Mouse (Mus musculus) c-Kit-positive CD71-positive TER-119-negative erythroid progenitor cells, embryonic 14.5 days (primary cell): ENCODE results near the gene Odf3l1.
"Not testable (repeated sequence)": the region's sequence is repeated elsewhere in the genome, so short reads cannot be mapped to it uniquely, and the experiment has no call there.

ENCODE experiments used
- DNase-seq: peaks from one replicate; pipeline ENCODE4 v3.0.0-alpha.2; 2013; ENCODE audit warnings: low read depth

The Odf3l1 gene

GRCm38 (mm10) chr9:56864216-56864729 is at the start of gene Odf3l1:
Gene Odf3l1 (minus strand): TSS chr9:56864679.
- DNase-seq = no peak

GRCm38 (mm10) chr9:56913991-56914390 is 49.5 kb upstream of the Odf3l1 start:
- DNase-seq = no peak

- no peak for DNase-seq
Observed at GRCm38 (mm10) chr9:56911017-56911416, 46.5 kb upstream of the Odf3l1 start.

GRCm38 (mm10) chr9:56909991-56910390 is 45.5 kb upstream of the Odf3l1 start:
- DNase-seq = not testable (repeated sequence)

- no peak for DNase-seq
Observed at GRCm38 (mm10) chr9:56907549-56907948, 43.1 kb upstream of the Odf3l1 start.

GRCm38 (mm10) chr9:56903662-56904061 is 39.2 kb upstream of the Odf3l1 start:
- DNase-seq = no peak

GRCm38 (mm10) chr9:56901187-56901586 is 36.7 kb upstream of the Odf3l1 start:
- DNase-seq = no peak

GRCm38 (mm10) chr9:56900571-56900970 is 36.1 kb upstream of the Odf3l1 start:
- DNase-seq = no peak

GRCm38 (mm10) chr9:56900060-56900459 is 35.6 kb upstream of the Odf3l1 start:
- no peak for DNase-seq

- no peak for DNase-seq
Observed at GRCm38 (mm10) chr9:56899409-56899808, 34.9 kb upstream of the Odf3l1 start.

- no peak for DNase-seq
Observed at GRCm38 (mm10) chr9:56896779-56897178, 32.3 kb upstream of the Odf3l1 start.

GRCm38 (mm10) chr9:56894006-56894405 is 29.5 kb upstream of the Odf3l1 start:
- no peak for DNase-seq

- no peak for DNase-seq
Observed at GRCm38 (mm10) chr9:56893313-56893712, 28.8 kb upstream of the Odf3l1 start.

- DNase-seq = no peak
Observed at GRCm38 (mm10) chr9:56892111-56892510, 27.6 kb upstream of the Odf3l1 start.

GRCm38 (mm10) chr9:56891517-56892011 is 27.1 kb upstream of the Odf3l1 start:
- DNase-seq = peak; percentile 61

- DNase-seq = no peak
Observed at GRCm38 (mm10) chr9:56890522-56891250, 26.2 kb upstream of the Odf3l1 start.

GRCm38 (mm10) chr9:56889817-56890216 is 25.3 kb upstream of the Odf3l1 start:
- DNase-seq = peak; percentile 61

- DNase-seq = no peak
Observed at GRCm38 (mm10) chr9:56887581-56887980, 23.1 kb upstream of the Odf3l1 start.

- DNase-seq = no peak
Observed at GRCm38 (mm10) chr9:56886601-56887000, 22.1 kb upstream of the Odf3l1 start.

GRCm38 (mm10) chr9:56886113-56886512 is 21.6 kb upstream of the Odf3l1 start:
- DNase-seq = no peak

GRCm38 (mm10) chr9:56884328-56884727 is 19.8 kb upstream of the Odf3l1 start:
- DNase-seq = no peak

- no peak for DNase-seq
Observed at GRCm38 (mm10) chr9:56883470-56883869, 19.0 kb upstream of the Odf3l1 start.

- no peak for DNase-seq
Observed at GRCm38 (mm10) chr9:56882818-56883217, 18.3 kb upstream of the Odf3l1 start.

GRCm38 (mm10) chr9:56882283-56882682 is 17.8 kb upstream of the Odf3l1 start:
- DNase-seq = no peak
